Mouse (Mus musculus) ZHBTc4 (cell line): ENCODE results near the gene Slc22a3.

Experiments used
- DNase-seq: peaks from one replicate; pipeline ENCODE4 v3.0.0-alpha.2; 2011; ENCODE audit warnings: low read depth, low spot score

Gene Slc22a3

GRCm38 (mm10) chr17:12409346-12409944 is 98.1 kb downstream of the Slc22a3 start:
- DNase-seq: no peak

- DNase-seq: no peak
Measured at GRCm38 (mm10) chr17:12403420-12403819, 104.1 kb downstream of the Slc22a3 start.

- DNase-seq: no peak
Measured at GRCm38 (mm10) chr17:12396163-12396677, 111.3 kb downstream of the Slc22a3 start.

- no peak for DNase-seq
Measured at GRCm38 (mm10) chr17:12388239-12388638, 119.3 kb downstream of the Slc22a3 start.

GRCm38 (mm10) chr17:12387781-12388180 is 119.7 kb downstream of the Slc22a3 start:
- DNase-seq: no peak

DNA sequence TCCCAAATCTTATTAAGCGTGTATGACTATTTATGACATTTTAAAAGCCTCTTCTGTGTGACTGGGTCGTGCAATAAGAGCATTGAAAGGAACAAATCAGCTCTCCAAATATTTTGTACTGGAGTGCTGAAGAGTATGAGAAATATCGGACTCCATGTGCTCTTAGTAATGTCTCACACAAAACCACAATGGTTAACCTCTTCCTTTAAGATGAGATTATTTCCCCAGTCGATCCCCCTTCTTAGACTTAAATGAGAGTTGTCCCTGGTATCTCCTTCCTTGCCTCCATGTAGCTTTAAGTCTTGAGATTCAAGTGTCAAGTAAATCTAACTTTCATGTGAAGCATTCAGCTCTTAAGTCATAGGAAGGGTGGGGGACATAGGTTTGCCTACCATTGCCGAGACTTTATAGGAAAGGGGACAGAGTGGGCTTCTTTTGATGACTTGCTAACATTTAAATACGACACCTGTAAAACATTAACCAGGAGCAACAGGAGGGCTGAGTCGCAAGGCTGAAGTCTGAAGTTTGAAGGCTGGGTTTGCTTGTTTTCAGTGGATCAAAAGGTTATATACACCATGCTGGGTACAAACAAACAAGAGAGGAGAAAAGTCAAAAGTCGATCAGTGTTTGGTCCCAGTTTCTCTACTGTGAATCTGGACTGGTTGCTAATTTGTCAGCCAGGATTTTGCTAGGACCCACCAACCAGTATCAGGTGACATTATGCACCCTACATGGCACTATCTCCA is 122.3 kb downstream of the Slc22a3 start:
- no peak for DNase-seq

DNA sequence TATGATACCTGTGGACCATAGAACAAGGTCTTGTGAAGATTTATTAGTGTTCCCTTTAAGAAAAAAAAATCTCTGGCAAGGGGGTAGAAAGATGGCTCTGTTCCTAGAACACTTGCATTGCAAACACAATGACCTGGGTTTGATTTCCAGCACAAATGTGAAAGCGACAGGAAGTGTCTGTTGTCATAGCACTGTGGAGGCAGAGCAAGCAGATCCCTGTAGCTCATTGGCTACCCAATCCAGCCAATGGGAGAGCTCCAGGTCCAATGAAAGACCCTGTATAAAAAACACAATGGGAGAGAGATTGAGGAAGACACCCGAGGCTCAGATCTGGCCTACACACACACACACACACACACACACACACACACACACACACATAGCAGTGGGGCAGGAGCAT is 125.0 kb downstream of the Slc22a3 start:
- no peak for DNase-seq

DNA sequence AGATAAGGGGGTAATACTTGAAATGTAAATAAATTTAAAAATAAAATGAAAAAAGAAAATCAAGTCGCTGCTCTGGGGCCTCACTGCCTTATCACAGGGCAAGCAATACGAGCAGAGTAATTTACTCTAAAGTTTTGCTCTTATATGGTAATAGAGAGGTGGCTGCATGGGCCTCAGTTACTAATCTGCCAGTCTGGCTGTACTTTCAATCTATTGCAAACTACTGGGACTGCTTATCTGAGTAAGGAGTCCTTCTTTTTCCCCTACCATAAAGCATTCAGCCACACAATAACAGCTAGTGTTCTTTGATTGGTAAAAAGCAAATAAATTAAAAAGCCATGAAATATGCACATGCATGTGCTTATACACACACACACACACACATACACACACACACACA is 125.9 kb downstream of the Slc22a3 start:
- DNase-seq: no peak

DNA sequence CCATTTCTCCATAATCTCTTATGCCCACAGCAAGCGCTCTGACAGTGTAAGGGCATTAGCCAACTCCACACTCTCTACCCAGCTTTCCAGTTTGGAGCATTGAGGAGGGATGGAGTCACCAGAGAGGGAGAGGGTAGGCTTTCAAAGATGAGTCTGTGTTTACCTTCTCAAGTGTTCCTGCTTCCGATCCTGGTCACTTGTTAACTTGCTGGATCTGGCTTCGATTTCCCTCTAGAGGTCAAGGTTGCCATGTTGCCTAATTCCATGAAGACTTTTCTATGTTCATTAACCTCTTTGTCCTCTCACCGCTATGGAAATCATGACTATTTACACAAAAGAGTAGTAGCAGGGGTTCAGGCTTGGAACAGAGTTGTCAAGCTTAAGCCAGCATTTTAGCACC is 127.2 kb downstream of the Slc22a3 start:
- DNase-seq: no peak

DNA sequence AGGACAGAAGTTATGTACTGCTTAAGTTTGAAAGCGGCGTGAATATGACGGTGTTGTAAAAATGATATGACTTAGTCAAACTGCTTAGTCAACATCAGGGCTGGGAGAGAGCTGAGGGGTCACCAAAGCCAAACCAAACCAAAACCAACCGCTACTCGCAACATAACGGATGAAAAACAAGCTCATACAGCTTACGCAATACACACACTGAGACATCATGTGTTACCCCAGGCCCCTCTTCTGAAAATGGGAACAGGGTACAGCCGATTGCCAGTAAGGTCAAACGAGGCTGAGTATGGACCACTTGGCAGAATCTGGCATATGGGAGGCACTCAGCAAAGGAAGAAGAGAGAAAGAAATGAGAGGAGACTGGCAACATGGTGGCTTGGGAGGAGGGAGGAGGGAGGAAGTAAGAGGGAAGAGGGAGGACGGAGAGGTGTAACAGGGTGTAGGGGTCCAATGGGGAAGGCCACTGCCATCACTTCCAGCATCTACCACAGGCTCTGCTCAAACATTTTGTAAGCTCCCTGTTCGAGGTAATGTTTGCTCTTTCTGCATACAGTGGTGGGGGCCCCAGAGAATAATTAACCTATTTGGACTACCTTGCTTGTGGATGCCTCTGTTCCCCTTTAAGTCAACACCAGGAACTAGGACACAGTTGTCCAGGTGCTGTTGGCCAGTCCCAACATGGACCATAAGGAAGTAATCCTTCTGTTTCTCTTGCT is 129.4 kb downstream of the Slc22a3 start, which contains the start of gene Plg:
Gene Plg, plus strand, starts transcription at position 628 of the 725 bp plus-strand sequence.
- DNase-seq: no peak

- no peak for DNase-seq
Measured at GRCm38 (mm10) chr17:12373601-12374144, 133.8 kb downstream of the Slc22a3 start.

DNA sequence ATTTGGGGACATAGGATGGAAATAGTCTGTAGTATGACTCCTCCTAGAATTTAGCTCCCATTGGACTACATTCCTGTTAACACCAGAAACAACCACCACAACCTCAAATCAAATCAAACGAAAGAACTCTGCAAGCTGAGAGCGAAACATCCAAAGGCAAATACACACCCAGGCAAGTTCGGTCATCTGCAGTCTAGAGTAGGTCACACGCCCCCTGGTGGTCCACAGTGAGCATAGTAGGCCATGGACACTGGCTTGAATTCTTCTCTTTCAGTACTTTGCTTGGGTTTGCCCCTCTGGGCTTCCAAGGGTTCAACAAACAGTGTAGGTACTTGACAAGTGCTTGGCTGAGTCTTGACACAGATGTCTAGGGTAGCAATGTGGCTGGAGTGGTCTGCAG is 135.5 kb downstream of the Slc22a3 start:
- DNase-seq: peak; percentile 84

GRCm38 (mm10) chr17:12371310-12371925 is 136.1 kb downstream of the Slc22a3 start:
- peak; percentile 58 for DNase-seq

GRCm38 (mm10) chr17:12370289-12370688 is 137.2 kb downstream of the Slc22a3 start:
- DNase-seq: no peak

DNA sequence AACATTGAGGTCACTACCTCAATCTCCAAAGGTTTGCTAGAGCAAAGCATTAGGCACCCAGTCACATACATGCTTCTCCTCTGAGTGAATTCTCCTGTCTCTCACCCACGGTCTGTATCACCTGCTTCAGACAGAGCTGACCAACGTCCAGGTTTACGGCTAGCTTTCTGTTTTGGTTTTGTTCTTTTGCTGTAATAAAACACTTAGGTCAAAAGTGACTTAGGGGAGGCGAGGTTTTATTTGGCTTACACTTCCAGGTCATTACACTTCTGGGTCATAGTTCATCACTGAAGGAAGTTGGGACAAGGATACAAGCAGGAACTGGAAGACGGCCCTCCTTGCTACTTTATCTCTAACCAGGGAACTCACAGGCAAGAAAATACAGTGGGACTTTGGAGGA is 138.1 kb downstream of the Slc22a3 start:
- DNase-seq: no peak
